Mouse (Mus musculus): ENCODE measurements around the gene Siah3.

GRCm38 (mm10) chr14:75483176-75483546 lies 27.4 kb downstream of the Siah3 start:
- TF ChIP-seq E2F4 (IDR thresholded peaks at IDR 0.05; ENCODE audit: insufficient read depth), result no peak
- no peak for TF ChIP-seq POLR2A (IDR thresholded peaks at IDR 0.05; ENCODE audit: insufficient read length, low read depth)
- TF ChIP-seq REST (IDR thresholded peaks at IDR 0.05; ENCODE audit: insufficient read depth, insufficient read length), result no peak
- TF ChIP-seq SRF (IDR thresholded peaks at IDR 0.05; ENCODE audit: control insufficient read depth, insufficient read length, low read depth), result no peak
- TF ChIP-seq CEBPB (IDR thresholded peaks at IDR 0.05; ENCODE audit: insufficient read depth, poor library complexity, severe bottlenecking), result no peak
- no peak for TF ChIP-seq MAX (IDR thresholded peaks at IDR 0.05; ENCODE audit: low read depth)
- no peak for TF ChIP-seq TCF3 (IDR thresholded peaks at IDR 0.05; ENCODE audit: insufficient read length, low read depth)
- TF ChIP-seq TCF12 (IDR thresholded peaks at IDR 0.05; ENCODE audit: insufficient read depth, poor library complexity, severe bottlenecking), result no peak
- no peak for TF ChIP-seq POLR2AphosphoS2 (IDR thresholded peaks at IDR 0.05; ENCODE audit: insufficient read length, low read depth)
- no peak for TF ChIP-seq USF1 (IDR thresholded peaks at IDR 0.05; ENCODE audit: low read depth)
- TF ChIP-seq MYOG (IDR thresholded peaks at IDR 0.05; ENCODE audit: control insufficient read depth in 1 of 3, insufficient read depth in 1 of 3, insufficient read length in 2 of 3, low read depth in 2 of 3), result no peak
- TF ChIP-seq MYOD1 (IDR thresholded peaks at IDR 0.05; ENCODE audit: control insufficient read depth in 1 of 3, insufficient read length in 2 of 3, low read depth in 2 of 3), result no peak

Measured in myocyte (in vitro differentiated cells).